Mouse (Mus musculus) cortical plate, adult 2 months (tissue): Measurements from ENCODE around the gene Cpeb2. TPM values are rescaled to one million over a fixed set of nuclear protein-coding genes. Genes with fewer than 3 reads are reported as not detected.

Source experiments
- H3K27ac ChIP-seq: fragments of 200-500 bp; 2 replicates; pipeline ENCODE4 v1.5.1; 2012; ENCODE audit warnings: low read length, control low read depth, inconsistent platforms; ENCODE audit not compliant: insufficient read depth
- H3K4me1 ChIP-seq: fragments of 200-500 bp; 2 replicates; pipeline ENCODE4 v1.6.1; 2011; ENCODE audit warnings: low read length; ENCODE audit not compliant: control insufficient read depth, insufficient read depth
- H3K4me3 ChIP-seq: fragments of 200-500 bp; 2 replicates; pipeline ENCODE4 v1.5.1; 2011; ENCODE audit warnings: mild to moderate bottlenecking, low read length, control low read depth; ENCODE audit not compliant: insufficient read depth
- CTCF ChIP-seq: fragments of 200-500 bp; IDR thresholded peaks from 2 replicates; pipeline ENCODE4 v1.5.1; 2011; ENCODE audit warnings: mild to moderate bottlenecking, control low read depth, low read length; ENCODE audit not compliant: insufficient read depth; ENCODE audit errors: extremely low read depth
- POLR2A ChIP-seq: fragments of 200-500 bp; IDR thresholded peaks from 2 replicates; pipeline ENCODE4 v1.6.1; 2011; ENCODE audit warnings: mild to moderate bottlenecking, low read length, control low read depth; ENCODE audit not compliant: insufficient read depth; ENCODE audit errors: extremely low read depth
- polyA plus RNA-seq: library from polyadenylated mRNA; depleted of rRNA; stranded (reverse); fragments of >200 nt; gene quantifications from 2 replicates; pipeline ENCODE4 v1.2.3, GENCODE M21; 2012

Cpeb2 gene
- polyA plus RNA-seq, 1 experiment = 33.7 TPM

GRCm38 (mm10) chr5:43258472-43259142 lies 25.6 kb downstream of the Cpeb2 start:
- H3K4me1 ChIP-seq = peaks cover 2% of the 10 kb centered on the region; the same call in 1 of the 2 replicates
- TF ChIP-seq CTCF = no peak
- H3K4me3 ChIP-seq = no peak overlapping the region
- no peak overlapping the region for H3K27ac ChIP-seq

GRCm38 (mm10) chr5:43261814-43262213 lies 28.8 kb downstream of the Cpeb2 start:
- TF ChIP-seq CTCF = no peak
- no peak for TF ChIP-seq POLR2A
- H3K4me3 ChIP-seq = no peak overlapping the region
- H3K4me1 ChIP-seq = peaks cover 2% of the 10 kb centered on the region; the same call in 1 of the 2 replicates
- no peak overlapping the region for H3K27ac ChIP-seq

GRCm38 (mm10) chr5:43263951-43264350 lies 31.0 kb downstream of the Cpeb2 start:
- TF ChIP-seq CTCF (no peak), POLR2A (no peak)
- Histone ChIP-seq H3K4me1 (no peaks in the 10 kb centered on the region; the same call in 1 of the 2 replicates), H3K4me3 (no peak overlapping the region), H3K27ac (no peak overlapping the region)

GRCm38 (mm10) chr5:43264696-43265095 lies 31.7 kb downstream of the Cpeb2 start:
- Histone ChIP-seq H3K27ac (no peak overlapping the region), H3K4me3 (no peak overlapping the region), H3K4me1 (peaks cover 2% of the 10 kb centered on the region; the same call in 1 of the 2 replicates)
- TF ChIP-seq POLR2A (no peak), CTCF (no peak)

GRCm38 (mm10) chr5:43277982-43278381 lies 45.0 kb downstream of the Cpeb2 start:
- no peaks in the 10 kb centered on the region for H3K4me1 ChIP-seq
- no peak for TF ChIP-seq POLR2A
- TF ChIP-seq CTCF = no peak
- H3K4me3 ChIP-seq = no peak overlapping the region
- H3K27ac ChIP-seq = no peak overlapping the region

GRCm38 (mm10) chr5:43279774-43280173 lies 46.8 kb downstream of the Cpeb2 start:
- TF ChIP-seq CTCF (no peak), POLR2A (no peak)
- H3K4me3 ChIP-seq = no peak overlapping the region

GRCm38 (mm10) chr5:43285756-43286155 lies 52.8 kb downstream of the Cpeb2 start:
- Histone ChIP-seq H3K27ac (no peak overlapping the region; the same call in 1 of the 2 replicates), H3K4me1 (peaks cover 6% of the 10 kb centered on the region), H3K4me3 (no peak overlapping the region)
- no peak for TF ChIP-seq CTCF
- TF ChIP-seq POLR2A = no peak

More at GRCm38 (mm10) chr5:43279774-43280173, 46.8 kb downstream of the Cpeb2 start:
- Histone ChIP-seq H3K27ac (no peak overlapping the region), H3K4me1 (peaks cover 1% of the 10 kb centered on the region)

GRCm38 (mm10) chr5:43289752-43290446 lies 56.9 kb downstream of the Cpeb2 start:
- H3K4me1 ChIP-seq = peaks cover 4% of the 10 kb centered on the region
- no peak for TF ChIP-seq POLR2A
- H3K4me3 ChIP-seq = no peak overlapping the region
- H3K27ac ChIP-seq = no peak overlapping the region

GRCm38 (mm10) chr5:43293136-43293535 lies 60.2 kb downstream of the Cpeb2 start:
- TF ChIP-seq CTCF = no peak
- TF ChIP-seq POLR2A = no peak
- Histone ChIP-seq H3K4me1 (no peaks in the 10 kb centered on the region), H3K4me3 (no peak overlapping the region), H3K27ac (no peak overlapping the region)

GRCm38 (mm10) chr5:43297459-43297858 lies 64.5 kb downstream of the Cpeb2 start:
- no peak overlapping the region for H3K27ac ChIP-seq
- no peak overlapping the region for H3K4me3 ChIP-seq
- TF ChIP-seq CTCF = no peak
- no peak for TF ChIP-seq POLR2A
- no peaks in the 10 kb centered on the region for H3K4me1 ChIP-seq
